Mouse (Mus musculus) spleen, adult 2 months (tissue): ENCODE data around the gene Cdan1.

ENCODE experiments used
- CTCF ChIP-seq: fragments of 200-500 bp; IDR thresholded peaks from 2 replicates; pipeline ENCODE4 v1.5.1; 2011; ENCODE audit warnings: mild to moderate bottlenecking, inconsistent platforms; ENCODE audit not compliant: insufficient read depth, insufficient read length, insufficient replicate concordance; ENCODE audit errors: extremely low read depth
- POLR2A ChIP-seq: fragments of 200-500 bp; IDR thresholded peaks from 2 replicates; pipeline ENCODE4 v1.6.1; 2011; ENCODE audit warnings: low read depth, low read length, inconsistent platforms

- TF ChIP-seq CTCF (no peak), POLR2A (no peak)
Observed at GRCm38 (mm10) chr2:120835167-120835566, 14.8 kb downstream of the Cdan1 start.
